Mouse (Mus musculus) neural tube, embryonic 14.5 days (tissue): ENCODE measurements around the gene Stxbp3. TPM values are rescaled to one million over a fixed set of nuclear protein-coding genes. Genes with fewer than 3 reads are reported as not detected.

Experiments used
- ATAC-seq: fragments of 200-750 bp; cut with Nextera tagmentation; 2 replicates; pipeline ENCODE4 v1.8.0; 2017; ENCODE audit warnings: low read depth, mild to moderate bottlenecking, moderate TSS enrichment, moderate library complexity
- H3K27ac ChIP-seq: fragments of 300-500 bp; sonication (generic); 2 replicates; pipeline ENCODE4 v1.5.1; 2014; ENCODE audit warnings: low read depth, mild to moderate bottlenecking, control low read depth, low read length, moderate library complexity, mixed read lengths
- H3K27me3 ChIP-seq: fragments of 300-500 bp; sonication (generic); 2 replicates; pipeline ENCODE4 v1.6.1; 2014; ENCODE audit warnings: low read length; ENCODE audit not compliant: control insufficient read depth, insufficient read depth
- H3K36me3 ChIP-seq: fragments of 300-500 bp; sonication (generic); 2 replicates; pipeline ENCODE4 v1.6.1; 2014; ENCODE audit warnings: low read length, mixed read lengths; ENCODE audit not compliant: control insufficient read depth, insufficient read depth
- H3K4me1 ChIP-seq: fragments of 300-500 bp; sonication (generic); 2 replicates; pipeline ENCODE4 v1.6.1; 2014; ENCODE audit warnings: low read length; ENCODE audit not compliant: control insufficient read depth, insufficient read depth
- H3K4me2 ChIP-seq: fragments of 300-500 bp; sonication (generic); 2 replicates; pipeline ENCODE4 v1.6.1; 2014; ENCODE audit warnings: mild to moderate bottlenecking, low read depth, low read length, control low read depth
- H3K4me3 ChIP-seq: fragments of 300-500 bp; sonication (generic); 2 replicates; pipeline ENCODE4 v1.5.1; 2014; ENCODE audit warnings: low read depth, low read length, control low read depth, mixed read lengths
- H3K9ac ChIP-seq: fragments of 300-500 bp; sonication (generic); replicated peaks from 2 replicates; pipeline ENCODE4 v1.6.1; 2014; ENCODE audit warnings: low read depth, mild to moderate bottlenecking, control low read depth, low read length, mixed read lengths
- H3K9me3 ChIP-seq: fragments of 300-500 bp; sonication (generic); 2 replicates; pipeline ENCODE4 v1.6.1; 2016; ENCODE audit warnings: low read length; ENCODE audit not compliant: control insufficient read depth
- WGBS: fragments of 180-500 bp; shearing (Covaris S2); extraction: QIAGEN DNeasy Blood & Tissue Kit; methylation state at CpG from one replicate; pipeline ENCODE4 v1.1.7; 2014; 5-methylcytosine and 5-hydroxymethylcytosine counted together
- polyA plus RNA-seq: library from polyadenylated mRNA; unstranded; fragments of >200 nt; fragmentation: Nextera tagmentation; extraction: Ambion mirVana; gene quantifications from 2 replicates; pipeline ENCODE4 v1.2.1, GENCODE M21; 2014

The Stxbp3 gene
- polyA plus RNA-seq, 1 experiment from 2014 or later = 11.5 TPM

GRCm38 (mm10) chr3:108786520-108786919 lies 53.8 kb downstream of the Stxbp3 start:
- H3K4me2 ChIP-seq = no peak overlapping the region
- no peak for ATAC-seq
- no peaks in the 10 kb centered on the region for H3K4me1 ChIP-seq
- WGBS = 79% methylated on average over 6 of the region's 6 CpGs
- H3K9me3 ChIP-seq = no peaks in the 10 kb centered on the region
- no peaks in the 10 kb centered on the region for H3K27me3 ChIP-seq
- no peak overlapping the region for H3K27ac ChIP-seq
- H3K9ac ChIP-seq = no peak overlapping the region
- no peaks in the 10 kb centered on the region for H3K36me3 ChIP-seq
- H3K4me3 ChIP-seq = no peak overlapping the region

GRCm38 (mm10) chr3:108782364-108782895 lies 57.9 kb downstream of the Stxbp3 start:
- Histone ChIP-seq H3K9ac (no peak overlapping the region), H3K27ac (no peak overlapping the region), H3K36me3 (no peaks in the 10 kb centered on the region), H3K9me3 (no peaks in the 10 kb centered on the region), H3K4me2 (no peak overlapping the region), H3K4me1 (no peaks in the 10 kb centered on the region), H3K4me3 (no peak overlapping the region), H3K27me3 (no peaks in the 10 kb centered on the region)
- no peak for ATAC-seq
- 80% methylated on average over 6 of the region's 6 CpGs for WGBS

- Histone ChIP-seq H3K4me1 (no peaks in the 10 kb centered on the region), H3K36me3 (no peaks in the 10 kb centered on the region), H3K9me3 (no peaks in the 10 kb centered on the region), H3K4me2 (no peak overlapping the region), H3K27me3 (no peaks in the 10 kb centered on the region), H3K9ac (no peak overlapping the region), H3K4me3 (no peak overlapping the region), H3K27ac (no peak overlapping the region)
- no peak for ATAC-seq
- 85% methylated on average over 5 of the region's 5 CpGs for WGBS
These were observed 58.4 kb downstream of the Stxbp3 start for GRCm38 (mm10) chr3:108781884-108782270.

GRCm38 (mm10) chr3:108781238-108781883 lies 59.0 kb downstream of the Stxbp3 start:
- H3K9ac ChIP-seq = no peak overlapping the region
- H3K9me3 ChIP-seq = no peaks in the 10 kb centered on the region
- no peaks in the 10 kb centered on the region for H3K36me3 ChIP-seq
- ATAC-seq = no peak
- H3K4me3 ChIP-seq = no peak overlapping the region
- no peak overlapping the region for H3K4me2 ChIP-seq
- H3K27me3 ChIP-seq = no peaks in the 10 kb centered on the region
- no peak overlapping the region for H3K27ac ChIP-seq
- no peaks in the 10 kb centered on the region for H3K4me1 ChIP-seq
- 76% methylated on average over 10 of the region's 10 CpGs for WGBS

- Histone ChIP-seq H3K4me3 (no peak overlapping the region), H3K4me2 (no peak overlapping the region), H3K27me3 (no peaks in the 10 kb centered on the region), H3K9ac (no peak overlapping the region), H3K9me3 (no peaks in the 10 kb centered on the region), H3K4me1 (no peaks in the 10 kb centered on the region), H3K36me3 (no peaks in the 10 kb centered on the region), H3K27ac (no peak overlapping the region)
- WGBS = 77% methylated on average over 4 of the region's 4 CpGs
- ATAC-seq = no peak
These were observed 61.4 kb downstream of the Stxbp3 start for GRCm38 (mm10) chr3:108778761-108779540.

GRCm38 (mm10) chr3:108772811-108773210 lies 67.5 kb downstream of the Stxbp3 start:
- no peaks in the 10 kb centered on the region for H3K9me3 ChIP-seq
- no peak overlapping the region for H3K9ac ChIP-seq
- H3K4me2 ChIP-seq = no peak overlapping the region
- H3K27ac ChIP-seq = no peak overlapping the region
- H3K4me3 ChIP-seq = no peak overlapping the region
- 87% methylated on average over 3 of the region's 3 CpGs for WGBS
- H3K27me3 ChIP-seq = no peaks in the 10 kb centered on the region
- H3K4me1 ChIP-seq = no peaks in the 10 kb centered on the region
- no peaks in the 10 kb centered on the region for H3K36me3 ChIP-seq
- ATAC-seq = no peak

- Histone ChIP-seq H3K4me3 (no peak overlapping the region), H3K27me3 (no peaks in the 10 kb centered on the region), H3K4me1 (no peaks in the 10 kb centered on the region), H3K36me3 (no peaks in the 10 kb centered on the region), H3K4me2 (no peak overlapping the region), H3K9me3 (no peaks in the 10 kb centered on the region), H3K9ac (no peak overlapping the region), H3K27ac (no peak overlapping the region)
- WGBS = 93% methylated on average over 13 of the region's 13 CpGs
- no peak for ATAC-seq
These were observed 68.1 kb downstream of the Stxbp3 start for GRCm38 (mm10) chr3:108772211-108772610.

- Histone ChIP-seq H3K9ac (no peak overlapping the region), H3K27ac (no peak overlapping the region), H3K36me3 (no peaks in the 10 kb centered on the region), H3K4me2 (no peak overlapping the region), H3K4me3 (no peak overlapping the region), H3K4me1 (no peaks in the 10 kb centered on the region), H3K9me3 (no peaks in the 10 kb centered on the region), H3K27me3 (no peaks in the 10 kb centered on the region)
- 45% methylated on average over 6 of the region's 6 CpGs for WGBS
- ATAC-seq = peak; percentile 79
These were observed 69.5 kb downstream of the Stxbp3 start for GRCm38 (mm10) chr3:108770725-108771368.

- H3K36me3 ChIP-seq = no peaks in the 10 kb centered on the region
- H3K4me3 ChIP-seq = no peak overlapping the region
- no peak overlapping the region for H3K27ac ChIP-seq
- no peaks in the 10 kb centered on the region for H3K4me1 ChIP-seq
- H3K9ac ChIP-seq = no peak overlapping the region
- ATAC-seq = no peak
- 75% methylated on average over 6 of the region's 6 CpGs for WGBS
- H3K27me3 ChIP-seq = no peaks in the 10 kb centered on the region
- no peak overlapping the region for H3K4me2 ChIP-seq
- H3K9me3 ChIP-seq = no peaks in the 10 kb centered on the region
These were observed 70.8 kb downstream of the Stxbp3 start for GRCm38 (mm10) chr3:108769547-108769946.
